Mouse (Mus musculus) midbrain, embryonic 13.5 days (tissue): Measurements from ENCODE around the gene Nln. TPM values are rescaled to one million over a fixed set of nuclear protein-coding genes. Genes with fewer than 3 reads are reported as not detected.

Experiments used
- polyA plus RNA-seq: library from polyadenylated mRNA; unstranded; fragments of >200 nt; fragmentation: Nextera tagmentation; extraction: Ambion mirVana; gene quantifications from 2 replicates; pipeline ENCODE4 v1.2.1, GENCODE M21; 2015

The Nln gene
- polyA plus RNA-seq, 1 experiment from 2014 or later, result 40.6 TPM

Other genes starting within 250 kb of the Nln start
- gene Erbin, start 189.1 kb downstream of the Nln start, polyA plus RNA-seq, result 12.0 and 12.2 TPM in 2 replicates
- gene Sgtb, start 127 bp upstream of the Nln start, polyA plus RNA-seq, result 29.2 and 30.7 TPM in 2 replicates
- gene Trappc13, start 68.9 kb upstream of the Nln start, polyA plus RNA-seq, result 70.1 and 74.7 TPM in 2 replicates
- gene Trim23, start 69.2 kb upstream of the Nln start, polyA plus RNA-seq, result 29.6 and 37.2 TPM in 2 replicates
- gene Cenpk, start 119.0 kb upstream of the Nln start, polyA plus RNA-seq, result 28.1 and 36.5 TPM in 2 replicates
- gene Ppwd1, start 119.2 kb upstream of the Nln start, polyA plus RNA-seq, result 9.1 and 10.1 TPM in 2 replicates
- 1.9 TPM in 2 replicates for gene Adamts6, start 178.2 kb upstream of the Nln start, polyA plus RNA-seq